Mouse (Mus musculus) frontal cortex, postnatal 25 days (tissue): ENCODE measurements around the gene Nat10.
A peak's percentile ranks its signal among the peaks of the same experiment; 100 is the strongest.

Source experiments
- DNase-seq, 2 experiments: peaks; one replicate each; pipeline ENCODE4 v3.0.0; 2022; ENCODE audit warnings: low spot score in 2 of 2

Gene Nat10

DNA sequence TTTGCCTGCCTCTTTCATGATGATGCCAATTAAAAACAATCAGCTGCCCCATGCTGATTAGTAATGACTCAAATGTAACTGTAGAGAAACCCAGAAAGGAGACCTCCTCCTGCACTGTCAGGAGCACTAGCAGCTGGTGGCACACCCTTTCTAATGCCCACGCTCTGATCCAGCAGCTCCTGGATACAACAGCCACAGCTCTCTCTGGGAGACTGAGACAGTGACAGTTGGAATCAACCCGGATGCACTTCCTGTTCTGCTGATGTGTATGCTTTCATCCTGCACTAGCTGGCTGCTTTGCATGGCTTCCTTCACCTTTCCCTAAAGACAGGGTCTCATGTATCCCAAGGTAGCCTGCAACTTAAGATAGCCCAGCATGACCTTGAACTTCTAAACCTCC, 15.0 kb downstream of the Nat10 start:
- DNase-seq: no peak

DNA sequence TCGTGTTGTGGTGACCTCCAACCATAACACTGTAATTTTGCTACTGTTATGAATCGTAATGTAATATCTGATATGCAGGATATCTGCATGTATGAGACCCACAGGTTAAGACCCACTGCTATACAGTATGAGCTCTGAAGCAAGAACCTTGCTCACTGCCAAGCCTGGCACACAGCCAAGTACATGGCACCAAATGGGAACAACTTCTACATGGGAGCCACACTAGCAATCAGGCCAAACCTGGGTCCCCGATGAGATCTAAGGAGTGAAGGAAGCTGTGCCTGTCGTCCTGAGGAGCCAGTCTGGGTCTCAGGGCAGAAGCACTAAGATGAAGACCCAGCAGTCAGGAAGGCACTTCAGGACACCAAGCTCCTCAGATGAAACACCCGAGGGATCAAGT, 15.6 kb downstream of the Nat10 start:
- DNase-seq: no peak

GRCm38 (mm10) chr2:103743988-103744387, 17.1 kb downstream of the Nat10 start:
- peak; percentile 45 to 48 for DNase-seq

DNA sequence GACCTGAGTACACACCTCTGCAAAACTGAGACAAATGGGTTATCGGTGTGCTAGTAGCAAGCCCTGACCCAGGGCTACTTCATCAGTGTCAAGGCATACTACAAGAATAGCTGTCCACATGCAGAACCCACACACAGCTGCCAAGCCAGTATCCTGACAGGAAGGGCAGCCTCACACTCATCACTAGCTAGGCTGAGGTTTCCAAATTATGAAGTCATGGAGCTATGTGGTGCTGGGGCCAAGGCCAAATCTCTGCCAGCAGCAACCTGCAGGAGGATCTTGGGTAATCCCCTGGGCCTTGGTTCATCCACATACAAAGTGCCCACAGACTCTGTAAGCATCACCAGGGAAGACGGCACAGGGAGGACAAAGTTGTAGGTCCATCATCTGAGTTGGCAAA, 17.5 kb downstream of the Nat10 start:
- no peak for DNase-seq

DNA sequence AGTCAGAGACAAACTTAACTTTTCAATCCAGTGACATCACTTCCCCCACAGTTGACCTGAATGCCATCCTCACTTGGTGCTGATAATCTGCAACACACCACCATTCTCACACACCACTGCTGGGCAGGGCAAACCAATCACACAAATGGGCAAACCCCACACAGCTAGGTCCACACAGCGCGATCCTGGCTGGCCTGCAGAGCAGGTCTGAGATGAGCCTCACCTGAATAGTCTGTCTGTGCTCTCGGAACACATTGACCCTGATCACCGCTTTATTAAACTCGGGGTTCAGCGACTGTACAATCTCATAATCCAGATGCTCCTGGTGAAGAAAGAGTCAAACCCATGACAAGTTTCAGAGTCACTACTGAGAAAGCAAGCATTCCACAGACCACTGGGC, 18.2 kb downstream of the Nat10 start:
- no peak for DNase-seq

DNA sequence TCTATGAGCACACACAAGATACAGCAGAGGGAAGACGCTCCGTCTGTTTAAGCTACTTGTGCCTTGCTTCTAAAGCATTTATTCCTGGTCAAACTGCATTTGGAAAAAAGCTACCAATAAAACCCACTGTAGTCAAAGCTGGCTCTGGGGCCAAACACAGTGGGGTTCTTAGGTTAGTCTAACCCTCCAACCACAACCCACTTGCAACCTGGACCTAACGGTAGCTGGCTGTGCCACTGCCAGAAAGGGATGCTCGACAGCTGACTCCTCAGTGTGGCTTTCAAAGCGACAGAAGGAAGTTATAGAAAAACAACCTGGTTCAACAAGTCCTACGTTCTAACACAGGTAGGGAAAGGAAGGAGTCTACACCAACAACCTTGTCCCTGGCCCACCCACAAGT, 29.6 kb downstream of the Nat10 start:
- DNase-seq: no peak

DNA sequence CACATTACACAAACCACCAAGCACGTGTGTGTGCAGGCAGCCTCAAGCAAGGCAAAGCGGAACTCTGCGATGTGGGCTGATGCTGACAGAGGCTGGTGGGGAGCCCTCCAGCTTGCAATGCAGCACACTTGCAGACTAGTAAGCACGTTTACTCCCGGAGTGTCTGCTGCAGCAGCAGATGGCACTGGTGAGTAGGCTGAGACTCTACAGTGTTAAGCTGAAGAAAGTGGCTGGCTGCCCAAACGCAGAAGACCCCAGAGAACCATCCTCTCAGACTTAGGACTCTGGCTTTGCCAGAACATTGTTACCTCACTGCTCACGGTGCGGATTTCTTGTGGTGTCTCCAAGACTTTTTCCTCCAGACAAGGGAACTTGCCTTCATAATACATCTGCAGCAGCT, 30.1 kb downstream of the Nat10 start:
- DNase-seq: peak; percentile 42 to 45

DNA sequence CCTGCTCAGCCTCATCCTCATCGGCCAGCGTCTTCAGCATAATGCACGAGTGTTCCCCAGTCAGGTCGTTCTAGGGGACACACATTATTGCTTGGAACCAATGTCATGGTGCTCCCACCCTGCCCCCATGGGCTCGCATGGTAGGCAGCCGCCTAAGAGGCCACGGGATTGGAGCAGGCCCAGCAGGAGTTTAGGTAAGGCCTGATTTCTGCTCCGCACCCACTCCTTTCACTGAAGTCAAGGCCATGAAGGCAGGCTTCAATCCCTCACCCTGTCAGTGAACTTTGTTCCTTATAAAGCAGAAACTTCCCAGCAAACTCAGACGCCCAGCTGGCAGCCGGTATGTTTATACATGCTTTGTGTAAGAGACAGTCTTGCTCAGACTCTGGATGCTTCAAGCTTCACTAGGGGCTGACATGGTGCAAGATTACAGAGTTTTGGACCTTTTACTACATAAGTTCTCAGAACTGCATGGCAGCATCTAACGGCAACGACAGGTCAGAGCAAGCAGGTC, 33.0 kb downstream of the Nat10 start:
- DNase-seq: no peak

DNA sequence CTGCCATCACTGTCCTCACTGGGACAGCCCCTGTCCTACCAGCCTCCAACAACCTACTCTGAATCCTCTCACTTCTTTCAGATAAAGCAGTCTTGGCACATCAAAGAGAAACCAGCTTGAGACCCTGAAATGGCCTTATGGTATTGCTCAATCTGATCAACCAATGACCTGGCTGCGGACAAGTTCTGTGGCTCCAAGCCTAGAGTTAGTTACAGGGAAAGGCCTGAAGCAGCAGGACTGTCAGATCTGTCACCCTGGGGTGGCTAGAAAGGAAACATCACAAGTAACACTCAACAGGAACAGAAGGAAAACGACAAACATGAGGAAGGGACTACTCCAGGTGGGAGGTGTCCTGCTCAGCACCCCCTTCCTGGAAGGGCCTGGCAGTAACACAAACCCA, 36.5 kb downstream of the Nat10 start:
- DNase-seq: no peak

GRCm38 (mm10) chr2:103719292-103719646, 41.8 kb downstream of the Nat10 start:
- no peak for DNase-seq

GRCm38 (mm10) chr2:103718594-103719291, 42.3 kb downstream of the Nat10 start:
- DNase-seq: peak; percentile 51 to 64

- no peak for DNase-seq
Observed at GRCm38 (mm10) chr2:103714412-103714811, 46.7 kb downstream of the Nat10 start.

DNA sequence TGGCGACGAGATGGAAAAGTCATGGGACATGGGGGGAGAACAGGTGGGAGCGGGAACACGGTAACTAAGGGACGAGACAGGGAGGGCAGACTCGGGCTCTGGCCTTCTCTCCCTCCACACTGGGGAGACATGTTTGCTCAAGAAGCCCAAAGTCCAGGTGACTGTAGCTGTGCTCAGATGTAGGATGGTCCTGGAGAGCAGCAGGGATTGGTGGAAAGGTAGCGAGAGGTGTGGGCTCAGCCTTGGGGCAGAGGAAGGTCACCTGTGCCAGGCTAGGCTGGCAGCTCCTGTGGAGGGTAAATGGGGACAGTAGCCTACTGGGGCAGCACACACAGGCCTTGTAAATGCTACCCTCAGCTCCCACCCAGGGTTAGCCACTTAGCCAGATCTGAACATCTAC, 47.2 kb downstream of the Nat10 start:
- no peak for DNase-seq

DNA sequence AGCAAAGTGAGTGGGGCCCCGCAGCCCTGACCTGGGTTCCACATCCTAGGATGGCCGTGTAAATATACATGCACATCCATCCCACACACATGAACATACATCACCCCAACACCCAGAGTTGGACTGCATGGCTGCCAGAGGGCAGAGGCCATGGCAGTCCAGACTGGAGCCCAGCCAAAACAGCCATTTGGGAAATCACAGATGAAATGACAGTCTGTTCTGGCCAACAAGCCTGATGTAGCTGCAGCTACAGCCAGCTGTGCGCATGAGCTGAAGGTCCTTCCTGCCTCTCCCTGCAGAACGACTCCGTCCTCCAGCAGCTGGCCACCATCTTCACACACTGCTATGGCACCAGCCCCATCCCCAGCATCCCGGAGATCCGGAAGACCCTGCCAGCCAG, 50.2 kb downstream of the Nat10 start:
- DNase-seq: no peak

- DNase-seq: no peak
Observed at GRCm38 (mm10) chr2:103707056-103707776, 53.9 kb downstream of the Nat10 start.

- DNase-seq: peak; percentile 17 to 59
Observed at GRCm38 (mm10) chr2:103706226-103706625, 54.8 kb downstream of the Nat10 start.

- no peak for DNase-seq
Observed at GRCm38 (mm10) chr2:103705826-103706225, 55.2 kb downstream of the Nat10 start.

- no peak for DNase-seq
Observed at GRCm38 (mm10) chr2:103703865-103704264, 57.2 kb downstream of the Nat10 start.

DNA sequence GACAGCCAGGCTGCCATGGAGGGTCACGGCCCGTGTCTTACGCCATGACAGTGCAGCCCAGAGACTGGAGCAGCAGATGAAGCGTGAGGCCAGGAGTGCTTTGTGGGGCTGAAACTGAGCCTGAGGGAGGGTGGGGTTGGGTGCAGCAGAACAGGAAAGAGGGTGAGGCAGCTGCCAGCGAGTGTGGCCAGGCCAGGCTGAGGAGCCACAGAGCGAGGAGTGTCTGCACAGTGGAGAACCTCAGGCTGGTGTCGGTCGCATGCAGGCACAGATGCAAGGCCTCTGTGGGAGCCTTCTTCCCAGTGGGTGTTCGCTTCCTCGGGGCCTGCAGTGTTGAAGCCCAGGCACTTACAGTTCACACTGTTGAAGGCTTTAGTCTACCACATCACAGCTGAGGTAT, 57.7 kb downstream of the Nat10 start:
- DNase-seq: no peak

DNA sequence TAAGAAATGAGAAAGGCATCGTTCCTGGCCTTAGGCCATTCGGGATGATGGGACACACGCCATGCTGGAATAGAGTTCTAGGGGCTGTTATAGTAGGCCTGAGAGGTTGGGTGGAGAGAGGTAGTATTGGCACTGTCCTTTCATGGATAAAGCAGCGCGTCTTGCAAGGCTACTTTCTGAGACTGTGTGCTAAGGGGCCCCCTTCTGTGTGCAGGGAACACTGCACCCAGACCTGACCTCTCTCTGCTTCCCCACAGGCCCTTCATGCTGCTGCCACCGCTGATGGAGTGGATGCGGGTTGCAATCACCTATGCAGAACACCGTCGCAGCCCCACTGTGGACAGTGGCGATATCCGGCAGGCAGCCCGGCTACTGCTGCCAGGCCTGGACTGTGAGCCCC, 60.6 kb downstream of the Nat10 start:
- DNase-seq: no peak

GRCm38 (mm10) chr2:103696177-103696576, 64.9 kb downstream of the Nat10 start:
- DNase-seq: no peak

GRCm38 (mm10) chr2:103694777-103695563, 66.1 kb downstream of the Nat10 start:
- no peak for DNase-seq

GRCm38 (mm10) chr2:103692810-103693209, 68.3 kb downstream of the Nat10 start:
- no peak for DNase-seq
